Mouse (Mus musculus) forebrain, embryonic 11.5 days (tissue): ENCODE measurements around the gene Efl1. TPM values are rescaled to one million over a fixed set of nuclear protein-coding genes. Genes with fewer than 3 reads are reported as not detected.

Experiments used
- ATAC-seq: fragments of 200-750 bp; cut with Nextera tagmentation; replicated peaks from 2 replicates; pipeline ENCODE4 v1.8.0; 2017; ENCODE audit warnings: moderate TSS enrichment; ENCODE audit not compliant: low FRiP score
- DNase-seq: peaks from one replicate; pipeline ENCODE4 v3.0.0-alpha.2; 2017; ENCODE audit warnings: low spot score
- H3K27ac ChIP-seq: fragments of 300-500 bp; sonication (generic); 2 replicates; pipeline ENCODE4 v1.5.1; 2014; ENCODE audit warnings: low read depth, low read length
- H3K27me3 ChIP-seq: fragments of 300-500 bp; sonication (generic); 2 replicates; pipeline ENCODE4 v1.6.1; 2014; ENCODE audit warnings: mild to moderate bottlenecking, low read length, mixed read lengths; ENCODE audit not compliant: control insufficient read depth, insufficient read depth
- H3K36me3 ChIP-seq: fragments of 300-500 bp; sonication (generic); 2 replicates; pipeline ENCODE4 v1.6.1; 2014; ENCODE audit warnings: mild to moderate bottlenecking, low read length, moderate library complexity, mixed read lengths; ENCODE audit not compliant: control insufficient read depth, insufficient read depth
- H3K4me1 ChIP-seq: fragments of 300-500 bp; sonication (generic); replicated peaks from 2 replicates; pipeline ENCODE4 v1.6.1; 2014; ENCODE audit warnings: low read length, mixed read lengths; ENCODE audit not compliant: control insufficient read depth, insufficient read depth
- H3K4me2 ChIP-seq: fragments of 300-500 bp; sonication (generic); 2 replicates; pipeline ENCODE4 v1.6.1; 2014; ENCODE audit warnings: low read depth, mild to moderate bottlenecking, low read length, moderate library complexity, mixed read lengths; ENCODE audit not compliant: severe bottlenecking
- H3K4me3 ChIP-seq: fragments of 300-500 bp; sonication (generic); 2 replicates; pipeline ENCODE4 v1.5.1; 2014; ENCODE audit warnings: low read depth, low read length
- H3K9ac ChIP-seq: fragments of 300-500 bp; sonication (generic); 2 replicates; pipeline ENCODE4 v1.6.1; 2014; ENCODE audit warnings: low read length
- H3K9me3 ChIP-seq: fragments of 300-500 bp; sonication (generic); 2 replicates; pipeline ENCODE4 v1.6.1; 2016; ENCODE audit warnings: low read length, mixed read lengths; ENCODE audit not compliant: control insufficient read depth
- WGBS: fragments of 180-500 bp; shearing (Covaris S2); extraction: QIAGEN DNeasy Blood & Tissue Kit; methylation state at CpG from one replicate; pipeline ENCODE4 v1.1.7; 2014; 5-methylcytosine and 5-hydroxymethylcytosine counted together
- polyA plus RNA-seq: library from polyadenylated mRNA; unstranded; fragments of >200 nt; fragmentation: Nextera tagmentation; extraction: Ambion mirVana; gene quantifications from 2 replicates; pipeline ENCODE4 v1.2.1, GENCODE M21; 2014

Efl1 gene
- polyA plus RNA-seq, 1 experiment from 2014 or later, result 18.6 TPM

DNA sequence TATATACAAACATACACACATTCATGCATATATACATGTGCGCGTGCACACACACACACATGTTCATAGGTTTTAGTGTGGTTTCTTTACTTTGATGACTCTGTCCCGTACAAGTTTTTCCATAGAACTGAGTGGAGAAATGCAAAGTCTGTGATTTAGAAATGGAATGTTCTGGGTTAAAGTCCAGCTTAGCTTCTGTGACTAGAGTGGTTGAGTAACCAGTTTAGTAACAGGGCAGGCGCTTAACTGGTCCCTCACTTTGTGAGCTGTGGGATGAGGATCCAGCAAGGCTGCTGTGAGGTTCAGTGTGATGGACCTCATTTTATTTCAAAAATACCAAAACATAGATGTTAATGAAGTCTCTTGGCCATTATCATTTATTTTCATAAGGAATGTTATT is 60.8 kb downstream of the Efl1 start:
- Histone ChIP-seq H3K36me3 (no peaks in the 10 kb centered on the region), H3K4me1 (no peaks in the 10 kb centered on the region), H3K9me3 (no peaks in the 10 kb centered on the region), H3K4me3 (no peak overlapping the region), H3K27me3 (no peaks in the 10 kb centered on the region), H3K27ac (no peak overlapping the region), H3K4me2 (no peak overlapping the region), H3K9ac (no peak overlapping the region)
- 94% methylated on average over 4 of the region's 4 CpGs for WGBS
- DNase-seq (no peak), ATAC-seq (no peak)

GRCm38 (mm10) chr7:82715210-82715911 is 66.9 kb downstream of the Efl1 start:
- Histone ChIP-seq H3K9ac (no peak overlapping the region), H3K4me1 (no peaks in the 10 kb centered on the region), H3K36me3 (no peaks in the 10 kb centered on the region), H3K4me3 (no peak overlapping the region), H3K9me3 (no peaks in the 10 kb centered on the region), H3K27ac (no peak overlapping the region), H3K27me3 (no peaks in the 10 kb centered on the region), H3K4me2 (no peak overlapping the region)
- DNase-seq, result peak; percentile 73
- WGBS, result 39% methylated on average over 7 of the region's 7 CpGs
- peak; percentile 77 for ATAC-seq

DNA sequence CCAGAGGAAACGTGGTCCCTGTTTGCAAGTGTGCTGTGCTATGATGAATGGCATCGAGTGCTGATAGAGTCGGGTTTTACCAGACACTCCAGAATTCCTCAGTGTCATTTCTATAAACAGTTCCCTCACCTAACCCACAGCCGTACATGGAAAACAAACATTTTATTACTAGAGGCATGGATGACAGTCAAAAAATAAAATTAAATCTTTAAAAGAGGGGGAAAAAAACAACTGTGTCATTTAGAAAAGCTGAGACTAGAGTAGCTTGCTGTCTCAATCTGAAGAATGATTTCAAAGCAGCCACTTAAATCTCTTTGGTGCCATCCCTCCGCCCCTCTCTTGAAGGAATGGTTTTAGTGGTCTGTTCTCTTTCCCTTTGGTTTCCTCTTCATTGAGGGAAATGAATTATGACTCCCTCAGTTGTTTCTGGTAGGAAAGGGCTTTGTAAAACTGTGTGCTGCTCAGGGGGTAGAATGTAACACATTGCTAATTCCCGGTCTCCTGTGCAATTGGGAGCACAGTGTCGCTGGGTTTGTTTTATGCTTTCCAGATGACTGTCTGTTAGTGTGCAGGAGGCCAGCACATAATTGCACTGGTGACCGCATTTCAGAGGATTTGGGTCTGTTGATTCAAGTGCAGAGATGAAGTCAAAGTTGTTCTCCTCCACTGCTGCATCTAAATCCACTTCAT is 67.6 kb downstream of the Efl1 start:
- H3K4me3 ChIP-seq, result no peak overlapping the region

DNA sequence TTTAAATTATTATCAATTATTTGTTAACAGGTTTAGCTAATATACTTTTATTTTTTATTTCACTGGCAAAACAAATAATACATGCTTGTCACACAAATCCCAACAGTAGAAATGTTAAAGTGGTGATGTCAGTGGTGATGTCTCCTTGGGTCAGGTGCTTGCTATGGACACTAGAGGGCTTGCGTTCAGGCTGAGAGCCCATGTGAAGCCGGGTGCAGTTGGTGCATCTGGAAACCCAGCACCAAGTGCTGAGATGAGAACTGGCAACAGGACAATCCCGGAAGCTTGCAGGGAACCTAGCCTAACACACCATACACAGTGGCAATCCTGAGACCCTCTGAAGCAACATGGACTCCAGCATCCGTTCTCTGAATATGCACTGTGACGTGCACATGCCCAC is 70.9 kb downstream of the Efl1 start:
- Histone ChIP-seq H3K4me3 (no peak overlapping the region), H3K9me3 (no peaks in the 10 kb centered on the region), H3K27me3 (no peaks in the 10 kb centered on the region), H3K4me1 (no peaks in the 10 kb centered on the region), H3K9ac (no peak overlapping the region), H3K4me2 (no peak overlapping the region), H3K36me3 (no peaks in the 10 kb centered on the region), H3K27ac (no peak overlapping the region)
- ATAC-seq (no peak; the same call in 1 of the 2 replicates), DNase-seq (no peak)
- WGBS, result 74% methylated on average over 5 of the region's 5 CpGs

More for the DNA sequence above, 67.6 kb downstream of the Efl1 start:
- Histone ChIP-seq H3K9ac (peak overlapping the region; percentile 16; the same call in 1 of the 2 replicates), H3K4me2 (no peak overlapping the region), H3K27me3 (no peaks in the 10 kb centered on the region), H3K4me1 (no peaks in the 10 kb centered on the region), H3K9me3 (no peaks in the 10 kb centered on the region), H3K27ac (peak overlapping the region; percentile 38; the same call in 1 of the 2 replicates), H3K36me3 (no peaks in the 10 kb centered on the region)
- WGBS, result 60% methylated on average over 8 of the region's 8 CpGs
- no peak for ATAC-seq
- no peak for DNase-seq

GRCm38 (mm10) chr7:82719740-82720139 is 71.3 kb downstream of the Efl1 start:
- no peak overlapping the region for H3K4me2 ChIP-seq
- H3K9me3 ChIP-seq, result no peaks in the 10 kb centered on the region
- no peaks in the 10 kb centered on the region for H3K27me3 ChIP-seq
- no peak overlapping the region for H3K9ac ChIP-seq
- no peaks in the 10 kb centered on the region for H3K36me3 ChIP-seq
- ATAC-seq (no peak), DNase-seq (no peak)
- no peaks in the 10 kb centered on the region for H3K4me1 ChIP-seq
- WGBS, result 87% methylated on average over 5 of the region's 5 CpGs
- no peak overlapping the region for H3K27ac ChIP-seq
- no peak overlapping the region for H3K4me3 ChIP-seq

DNA sequence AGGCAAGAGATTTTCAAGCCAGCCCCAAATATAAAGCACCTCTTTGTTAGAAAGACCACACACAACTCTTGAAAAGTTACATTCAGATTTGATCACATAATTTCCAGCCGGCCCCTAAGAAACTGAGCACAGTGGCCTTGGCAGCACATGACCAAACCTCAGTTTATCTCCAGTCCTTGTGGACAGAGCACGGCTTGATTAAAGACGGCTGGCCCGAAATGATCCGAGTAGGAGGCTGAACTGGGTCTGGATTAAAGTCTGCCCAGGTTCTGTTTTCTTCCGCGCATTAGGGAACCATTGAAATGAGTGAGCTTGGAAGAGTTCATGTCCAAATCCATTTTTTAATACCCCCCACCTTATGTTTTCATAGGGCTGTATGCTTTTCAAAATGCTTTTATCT is 72.1 kb downstream of the Efl1 start:
- Histone ChIP-seq H3K4me3 (no peak overlapping the region), H3K36me3 (no peaks in the 10 kb centered on the region), H3K4me2 (no peak overlapping the region), H3K9me3 (no peaks in the 10 kb centered on the region), H3K27ac (no peak overlapping the region), H3K27me3 (no peaks in the 10 kb centered on the region), H3K4me1 (peaks cover 2% of the 10 kb centered on the region; the same call in 1 of the 2 replicates), H3K9ac (no peak overlapping the region)
- 72% methylated on average over 7 of the region's 7 CpGs for WGBS
- DNase-seq (no peak), ATAC-seq (no peak)

DNA sequence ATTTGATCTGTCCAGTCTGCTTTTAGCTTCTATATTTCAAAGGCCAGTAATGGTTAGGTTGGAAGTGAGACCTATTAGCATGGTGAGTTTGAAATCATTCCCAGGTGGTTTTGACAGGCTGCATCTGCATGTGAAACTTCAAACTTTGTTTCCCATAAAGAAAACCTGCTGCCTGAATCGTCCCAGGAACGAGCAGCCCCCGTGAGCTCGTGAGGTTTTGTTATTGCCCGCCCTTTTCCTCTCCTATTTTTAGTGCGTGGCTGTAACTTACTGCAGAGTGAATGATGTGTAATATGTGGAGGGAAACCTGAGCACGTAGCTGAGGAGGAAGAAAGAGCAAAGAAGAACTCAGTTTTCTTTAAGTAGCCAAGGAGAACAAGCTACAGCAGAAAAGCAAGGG is 72.5 kb downstream of the Efl1 start:
- Histone ChIP-seq H3K4me2 (no peak overlapping the region), H3K4me3 (no peak overlapping the region), H3K36me3 (no peaks in the 10 kb centered on the region), H3K9me3 (no peaks in the 10 kb centered on the region), H3K4me1 (peaks cover 2% of the 10 kb centered on the region; the same call in 1 of the 2 replicates), H3K27ac (no peak overlapping the region), H3K27me3 (no peaks in the 10 kb centered on the region), H3K9ac (no peak overlapping the region)
- WGBS, result 68% methylated on average over 7 of the region's 7 CpGs
- DNase-seq (no peak), ATAC-seq (no peak)

GRCm38 (mm10) chr7:82722486-82723123 is 74.2 kb downstream of the Efl1 start:
- DNase-seq (no peak), ATAC-seq (no peak)
- Histone ChIP-seq H3K4me3 (no peak overlapping the region), H3K27ac (no peak overlapping the region), H3K4me1 (peaks cover 2% of the 10 kb centered on the region; the same call in 1 of the 2 replicates), H3K9ac (no peak overlapping the region), H3K4me2 (no peak overlapping the region), H3K27me3 (no peaks in the 10 kb centered on the region), H3K9me3 (no peaks in the 10 kb centered on the region), H3K36me3 (no peaks in the 10 kb centered on the region)
- WGBS, result 81% methylated on average over 7 of the region's 7 CpGs
